In genomic region chr17:24644030-24644715, GRCm38 (mm10) we compare ENCODE assay signal across 9 mouse cellular contexts. TPM values are rescaled to one million over a fixed set of nuclear protein-coding genes. Genes with fewer than 3 reads are reported as not detected.
DNase-seq lines count a peak whose midpoint lies in the region; ATAC-seq lines count a peak whose summit lies in the region.
"Had no signal": no experiment of that assay in that cellular context is flagged by ENCODE, and none has a peak within 500 bp of the region (broad histone marks: within the 10 kb centered on the region; RNA-seq: fewer than 3 reads in every experiment).

No protein-coding gene starts in this region.

- H3K4me2 ChIP-seq in heart, embryonic 11.5 days = peak overlapping the region; percentile 20

- peak; percentile 43 for ATAC-seq in heart, embryonic 11.5 days (replicated peaks; ENCODE audit: insufficient number of reproducible peaks, low FRiP score, low TSS enrichment)

- peaks cover 48% of the 10 kb centered on the region for H3K27me3 ChIP-seq in heart, embryonic 11.5 days (ENCODE audit: control insufficient read depth, insufficient read depth, low read length)

- peak overlapping the region; percentile 61 for H3K9ac ChIP-seq in heart, embryonic 11.5 days (ENCODE audit: low read depth, low read length)

- 32% methylated on average over 7 of the region's 7 CpGs for WGBS in heart, embryonic 11.5 days (ENCODE audit: insufficient replicate concordance)

- DNase-seq in embryo, embryonic 11 days = peak; percentile 40
- DNase-seq in embryo, embryonic 10.5 days (ENCODE audit: low spot score) = no peak
- peak; percentile 55 to 74 for DNase-seq in kidney, postnatal 25 days
- DNase-seq in mesoderm, embryonic 11.5 days (ENCODE audit: low read depth, low spot score) = peak; percentile 34
- DNase-seq in left cerebral cortex, postnatal 25 days (ENCODE audit: low spot score in 2 of 2) = no peak
- DNase-seq in right cerebral cortex, adult 18-20 months = no peak
- DNase-seq in gastrocnemius, postnatal 14 days = no peak

- peaks cover 2% of the 10 kb centered on the region; the same call in 1 of the 2 replicates for H3K36me3 ChIP-seq in heart, embryonic 11.5 days (ENCODE audit: control insufficient read depth, insufficient read depth, low read length)

- H3K9me3 ChIP-seq in heart, embryonic 11.5 days (replicated peaks; ENCODE audit: control insufficient read depth, low read length) = no peaks in the 10 kb centered on the region

- intact Hi-C loops in left cerebral cortex, postnatal 25 days (cut with DNase I) = no loop called here
- intact Hi-C loops in gastrocnemius, postnatal 14 days (cut with DNase I; ENCODE audit: low total_unique reads) = no loop called here

- peak overlapping the region; percentile 88 for H3K27ac ChIP-seq in heart, embryonic 11.5 days (ENCODE audit: low read depth, low read length)

- no peak overlapping the region for H3K4me3 ChIP-seq in heart, embryonic 11.5 days (ENCODE audit: low read depth, low read length)
- H3K4me3 ChIP-seq: erythroblast, embryonic 14.5 days had no signal

- peaks cover 43% of the 10 kb centered on the region for H3K4me1 ChIP-seq in heart, embryonic 11.5 days (ENCODE audit: control insufficient read depth, insufficient read depth, low read length)

RNA-seq across cellular contexts. Expression of gene Slc9a3r2, which starts 6.0 kb away (rescaled TPM):
- polyA plus RNA-seq in heart, embryonic 11.5 days (2014; fragmentation: Nextera tagmentation; extraction: Ambion mirVana) = 52.7 and 58.0 TPM in 2 replicates
- total RNA-seq in left cerebral cortex, postnatal 25 days (2021) = 10 to 100 TPM; 48.0 to 49.9 TPM
- 10 to 100 TPM; 36.2 to 46.3 TPM for total RNA-seq in gastrocnemius, postnatal 14 days (2021)

RNA-seq across cellular contexts. Expression of gene Nthl1, which starts 11.7 kb away (rescaled TPM):
- polyA plus RNA-seq in heart, embryonic 11.5 days (2014; fragmentation: Nextera tagmentation; extraction: Ambion mirVana) = 9.1 and 9.8 TPM in 2 replicates
- 1 to 10 TPM; 3.3 to 6.5 TPM for total RNA-seq in left cerebral cortex, postnatal 25 days (2021)
- total RNA-seq in gastrocnemius, postnatal 14 days (2021) = 1 to 10 TPM; 2.2 to 3.6 TPM

RNA-seq across cellular contexts. Expression of gene Tsc2, which starts 11.7 kb away (rescaled TPM):
- polyA plus RNA-seq in heart, embryonic 11.5 days (2014; fragmentation: Nextera tagmentation; extraction: Ambion mirVana) = 46.7 and 50.6 TPM in 2 replicates
- total RNA-seq in left cerebral cortex, postnatal 25 days (2021) = 100 to 1,000 TPM; 136 to 150 TPM
- total RNA-seq in gastrocnemius, postnatal 14 days (2021) = 10 to 100 TPM; 50.6 to 53.0 TPM

RNA-seq across cellular contexts. Expression of gene Npw, which starts 14.1 kb away (rescaled TPM):
- polyA plus RNA-seq in heart, embryonic 11.5 days (2014; fragmentation: Nextera tagmentation; extraction: Ambion mirVana) = not detected in 2 replicates
- total RNA-seq in left cerebral cortex, postnatal 25 days (2021) = 1 to 10 TPM in 1 of 2 experiments, not detected in 1; 1.2 TPM
- total RNA-seq in gastrocnemius, postnatal 14 days (2021) = not detected
- polyA plus RNA-seq: erythroblast, embryonic 14.5 days had no signal

RNA-seq across cellular contexts. Expression of gene Zfp598, which starts 25.3 kb away (rescaled TPM):
- 19.7 and 22.0 TPM in 2 replicates for polyA plus RNA-seq in heart, embryonic 11.5 days (2014; fragmentation: Nextera tagmentation; extraction: Ambion mirVana)
- 10 to 100 TPM; 38.5 to 39.3 TPM for total RNA-seq in left cerebral cortex, postnatal 25 days (2021)
- total RNA-seq in gastrocnemius, postnatal 14 days (2021) = 10 to 100 TPM; 13.9 to 16.3 TPM

Comparison
In these comparisons a context has a peak if more than half of its experiments do, and no peak if none do; other contexts are left out.
1. DNase-seq: peak in embryo, embryonic 11 days (single experiment), kidney, postnatal 25 days (2 of 2) and mesoderm, embryonic 11.5 days (single experiment); none in embryo, embryonic 10.5 days (single experiment), left cerebral cortex, postnatal 25 days (0 of 2), right cerebral cortex, adult 18-20 months (single experiment) and gastrocnemius, postnatal 14 days (single experiment).